Mouse (Mus musculus) urinary bladder, postnatal 4 days (tissue): ENCODE data around the gene Axin1.
"Not testable (repeated sequence)": the region's sequence is repeated elsewhere in the genome, so short reads cannot be mapped to it uniquely, and the experiment has no call there.

Experiments used
- DNase-seq, 2 experiments: peaks; one replicate each; pipeline ENCODE4 v3.0.0; 2021 to 2022; ENCODE audit warnings: low spot score in 2 of 2

Gene Axin1

GRCm38 (mm10) chr17:26119766-26120710, 18.4 kb upstream of the Axin1 start:
- no peak for DNase-seq

GRCm38 (mm10) chr17:26122431-26123140, 15.9 kb upstream of the Axin1 start:
- no peak for DNase-seq

- DNase-seq = peak; percentile 88 to 95
Measured at GRCm38 (mm10) chr17:26123267-26123684, 15.2 kb upstream of the Axin1 start, which contains the start of gene Mrpl28. Gene Mrpl28 (plus strand): TSS chr17:26123500.

GRCm38 (mm10) chr17:26124560-26124959, 13.9 kb upstream of the Axin1 start:
- DNase-seq = no peak

- DNase-seq = no peak
Measured at GRCm38 (mm10) chr17:26125226-26125625, 13.3 kb upstream of the Axin1 start.

- no peak for DNase-seq
Measured at GRCm38 (mm10) chr17:26131062-26131732, 7.3 kb upstream of the Axin1 start.

- no peak for DNase-seq
Measured at GRCm38 (mm10) chr17:26131856-26132853, 6.3 kb upstream of the Axin1 start.

- DNase-seq = no peak
Measured at GRCm38 (mm10) chr17:26137106-26137750, 1.3 kb upstream of the Axin1 start.

GRCm38 (mm10) chr17:26137751-26138130, 747 bp upstream of the Axin1 start:
- no peak for DNase-seq

GRCm38 (mm10) chr17:26138901-26139381, 453 bp downstream of the Axin1 start:
- DNase-seq = no peak

GRCm38 (mm10) chr17:26142796-26143195, 4.3 kb downstream of the Axin1 start:
- DNase-seq = no peak

- no peak for DNase-seq
Measured at GRCm38 (mm10) chr17:26143386-26143785, 4.9 kb downstream of the Axin1 start.

- DNase-seq = no peak
Measured at GRCm38 (mm10) chr17:26149056-26149455, 10.6 kb downstream of the Axin1 start.

- DNase-seq = no peak
Measured at GRCm38 (mm10) chr17:26151886-26152630, 13.6 kb downstream of the Axin1 start.

- DNase-seq = no peak
Measured at GRCm38 (mm10) chr17:26162736-26163135, 24.2 kb downstream of the Axin1 start.

- DNase-seq = no peak
Measured at GRCm38 (mm10) chr17:26168039-26168438, 29.6 kb downstream of the Axin1 start.

GRCm38 (mm10) chr17:26175248-26175647, 36.8 kb downstream of the Axin1 start:
- DNase-seq = not testable (repeated sequence)

GRCm38 (mm10) chr17:26178611-26179010, 40.1 kb downstream of the Axin1 start:
- DNase-seq = no peak

GRCm38 (mm10) chr17:26181179-26181578, 42.7 kb downstream of the Axin1 start:
- no peak for DNase-seq
